Mouse (Mus musculus): ENCODE results near the gene Rpl36a. TPM values are rescaled to one million over a fixed set of nuclear protein-coding genes. Genes with fewer than 3 reads are reported as not detected.

The Rpl36a gene
- polyA plus RNA-seq, 1 experiment = not detected

DNA sequence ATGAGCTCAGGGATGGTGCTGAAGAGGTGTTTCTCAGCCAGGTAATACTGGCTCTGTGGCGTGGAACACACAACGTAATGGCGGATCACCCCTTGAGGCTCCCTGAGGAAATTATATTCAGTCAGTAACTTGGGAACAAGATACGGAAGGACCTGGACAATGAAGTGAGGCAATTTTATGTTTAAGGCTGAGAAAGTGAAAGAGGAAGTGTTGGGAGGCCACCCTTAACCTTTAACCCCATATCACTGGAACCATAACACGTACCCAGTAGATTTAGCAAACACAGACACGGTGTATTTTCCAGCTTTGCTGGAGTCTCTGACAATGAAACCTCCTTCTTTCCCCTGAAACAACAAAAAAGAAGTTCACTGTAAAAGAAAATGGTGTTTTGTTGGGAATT, 31.0 kb upstream of the Rpl36a start:
- TF ChIP-seq CTCF (IDR thresholded peaks at IDR 0.05; ENCODE audit: insufficient read depth, low read depth, low read length) (no peak), POLR2A (IDR thresholded peaks at IDR 0.05; ENCODE audit: insufficient read depth, low read depth, low read length) (no peak)
- 79% methylated on average over 6 of the region's 6 CpGs for WGBS
- Histone ChIP-seq H3K27ac (ENCODE audit: insufficient read depth, low read depth, low read length) (no peak overlapping the region), H3K4me1 (ENCODE audit: control insufficient read depth, insufficient read depth, low read length) (no peaks in the 10 kb centered on the region), H3K4me3 (ENCODE audit: insufficient read depth, low read depth, low read length) (no peak overlapping the region)

DNA sequence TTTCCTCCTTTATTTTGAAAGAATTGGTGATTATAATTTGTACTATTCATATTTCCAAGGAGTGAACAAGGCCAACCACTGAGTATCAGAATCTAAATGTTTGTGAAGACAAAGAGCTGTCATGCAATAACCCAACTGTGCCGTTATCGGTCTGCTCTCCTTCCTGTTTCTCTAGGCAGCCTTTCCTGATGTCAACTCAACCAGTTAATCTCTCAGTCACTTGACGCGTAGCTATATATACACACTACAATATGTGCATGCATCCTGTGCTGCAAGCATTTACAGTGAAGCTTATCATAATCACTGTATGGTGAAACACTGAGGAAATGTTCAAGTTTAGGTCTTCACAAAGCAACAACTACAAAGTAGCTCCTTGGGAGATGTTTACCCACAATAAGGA, 21.1 kb upstream of the Rpl36a start:
- Histone ChIP-seq H3K4me3 (ENCODE audit: insufficient read depth, low read depth, low read length) (no peak overlapping the region), H3K27ac (ENCODE audit: insufficient read depth, low read depth, low read length) (no peak overlapping the region), H3K4me1 (ENCODE audit: control insufficient read depth, insufficient read depth, low read length) (no peaks in the 10 kb centered on the region)
- TF ChIP-seq POLR2A (IDR thresholded peaks at IDR 0.05; ENCODE audit: insufficient read depth, low read depth, low read length) (no peak), CTCF (IDR thresholded peaks at IDR 0.05; ENCODE audit: insufficient read depth, low read depth, low read length) (no peak)
- 89% methylated on average over 4 of the region's 4 CpGs for WGBS

DNA sequence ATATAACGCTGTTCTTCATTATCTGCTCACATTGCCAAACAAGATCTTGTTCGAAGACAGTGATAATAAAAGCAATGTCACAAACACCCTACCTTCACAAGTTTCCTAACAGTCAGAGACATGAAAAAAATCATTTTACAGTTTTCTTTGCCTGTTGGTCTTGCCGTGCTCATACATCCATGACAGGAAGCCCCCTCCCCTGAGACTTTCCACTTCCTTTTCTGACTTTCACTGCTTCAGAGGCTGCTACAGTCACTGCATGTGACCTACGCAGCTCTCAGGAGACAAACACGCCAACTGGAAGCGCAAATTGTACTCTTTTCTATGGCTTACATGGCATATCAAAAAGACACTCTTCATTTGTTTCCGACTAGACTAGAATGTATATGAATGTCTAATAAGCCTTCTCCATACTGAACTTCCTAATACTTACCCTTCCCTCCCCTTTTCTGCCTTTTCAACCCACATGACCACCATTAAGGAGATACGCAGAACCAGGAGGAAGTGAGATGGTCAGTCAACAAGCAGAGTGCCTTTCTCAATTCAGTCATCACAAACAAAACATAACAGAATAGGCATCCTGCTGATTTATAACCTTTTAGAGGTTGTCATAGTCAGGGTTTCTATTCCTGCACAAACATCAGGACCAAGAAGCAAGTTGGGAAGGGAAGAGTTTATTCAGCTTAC, 18.8 kb upstream of the Rpl36a start:
- no peak overlapping the region for H3K4me3 ChIP-seq (ENCODE audit: insufficient read depth, low read depth, low read length)
- no peak for TF ChIP-seq POLR2A (IDR thresholded peaks at IDR 0.05; ENCODE audit: insufficient read depth, low read depth, low read length)
- no peak overlapping the region for H3K27ac ChIP-seq (ENCODE audit: insufficient read depth, low read depth, low read length)
- WGBS = 84% methylated on average over 8 of the region's 8 CpGs
- no peaks in the 10 kb centered on the region for H3K4me1 ChIP-seq (ENCODE audit: control insufficient read depth, insufficient read depth, low read length)

DNA sequence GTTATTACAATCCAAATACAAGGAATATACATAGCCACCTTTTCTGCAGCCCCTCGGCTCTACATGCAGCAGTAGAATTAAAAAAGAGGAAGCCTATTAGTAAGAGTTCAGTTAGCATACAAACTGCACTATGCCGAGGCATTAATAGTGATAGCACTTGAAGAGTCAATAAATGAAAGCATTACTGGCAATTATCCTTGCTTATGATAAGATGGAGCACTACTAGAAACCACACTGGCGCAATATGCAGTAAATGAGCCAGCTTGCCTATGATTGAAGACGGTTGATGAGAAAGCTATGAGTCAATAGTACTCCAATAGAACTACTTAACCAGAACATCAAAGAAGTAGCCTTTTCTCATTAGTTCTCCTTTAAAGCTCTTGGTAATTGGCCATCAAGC, 7.6 kb upstream of the Rpl36a start:
- no peak overlapping the region for H3K27ac ChIP-seq (ENCODE audit: insufficient read depth, low read depth, low read length)
- TF ChIP-seq POLR2A (IDR thresholded peaks at IDR 0.05; ENCODE audit: insufficient read depth, low read depth, low read length) = no peak
- no peak for TF ChIP-seq CTCF (IDR thresholded peaks at IDR 0.05; ENCODE audit: insufficient read depth, low read depth, low read length)
- no peak overlapping the region for H3K4me3 ChIP-seq (ENCODE audit: insufficient read depth, low read depth, low read length)
- 79% methylated on average over 4 of the region's 4 CpGs for WGBS
- no peaks in the 10 kb centered on the region for H3K4me1 ChIP-seq (ENCODE audit: control insufficient read depth, insufficient read depth, low read length)

DNA sequence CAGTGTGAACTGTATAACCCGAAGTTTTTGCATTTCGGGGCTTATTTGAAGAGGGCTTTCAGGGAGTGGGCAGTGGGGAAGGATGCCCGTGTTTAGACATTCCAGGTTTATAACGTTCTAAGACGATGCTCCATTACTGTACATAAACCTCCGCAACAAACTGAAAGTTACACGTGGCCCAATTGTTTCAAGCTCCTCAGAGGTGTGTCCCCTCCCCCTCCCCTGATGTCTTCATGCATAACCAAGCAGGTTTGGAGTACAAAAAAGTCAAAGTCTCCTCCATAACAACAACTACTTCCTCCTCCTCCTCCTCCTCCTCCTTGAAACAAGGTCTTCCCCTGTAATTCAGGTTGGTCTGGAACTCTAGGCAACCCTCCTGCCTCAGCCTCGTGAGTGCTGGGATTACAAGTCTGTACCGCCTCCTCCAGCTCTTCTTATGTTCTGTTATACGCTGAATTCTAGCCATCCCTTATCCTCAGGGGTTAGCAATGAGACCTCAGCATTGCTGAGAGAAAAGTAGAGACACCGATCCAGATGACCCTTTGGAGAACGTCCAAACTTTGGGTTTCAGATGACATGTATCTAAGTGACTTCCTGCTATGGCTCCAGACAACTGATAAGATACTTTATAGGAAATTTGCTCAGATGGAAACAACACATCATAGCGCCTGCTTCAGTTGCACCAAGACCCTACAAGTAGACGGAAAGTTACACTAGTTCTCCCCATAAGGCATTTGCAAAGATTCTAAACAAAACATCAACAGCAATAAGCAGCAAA, 4.7 kb upstream of the Rpl36a start:
- TF ChIP-seq POLR2A (IDR thresholded peaks at IDR 0.05; ENCODE audit: insufficient read depth, low read depth, low read length) (no peak), CTCF (IDR thresholded peaks at IDR 0.05; ENCODE audit: insufficient read depth, low read depth, low read length) (no peak)
- WGBS = 83% methylated on average over 14 of the region's 14 CpGs
- Histone ChIP-seq H3K27ac (ENCODE audit: insufficient read depth, low read depth, low read length) (no peak overlapping the region), H3K4me3 (ENCODE audit: insufficient read depth, low read depth, low read length) (no peak overlapping the region), H3K4me1 (ENCODE audit: control insufficient read depth, insufficient read depth, low read length) (no peaks in the 10 kb centered on the region)

DNA sequence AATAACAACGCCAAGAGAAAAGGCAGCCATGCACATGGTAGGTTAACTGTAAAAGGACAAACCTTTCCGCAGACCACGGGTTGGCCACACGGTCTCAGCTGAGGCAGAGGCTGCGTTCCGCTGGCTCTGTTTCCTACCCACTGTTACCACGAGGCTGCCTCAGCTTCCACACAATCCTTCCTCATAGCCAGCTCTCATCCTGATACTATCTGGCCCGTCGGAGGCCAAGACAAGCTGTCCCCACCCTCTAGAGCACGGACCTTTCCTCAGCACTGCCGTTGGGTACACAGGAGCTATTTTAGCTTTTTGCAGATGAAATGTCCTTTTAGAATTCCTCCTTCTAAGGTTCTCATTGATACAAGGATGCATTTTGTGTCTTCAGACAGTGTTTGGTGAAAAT, 3.2 kb upstream of the Rpl36a start:
- no peak for TF ChIP-seq POLR2A (IDR thresholded peaks at IDR 0.05; ENCODE audit: insufficient read depth, low read depth, low read length)
- no peak for TF ChIP-seq CTCF (IDR thresholded peaks at IDR 0.05; ENCODE audit: insufficient read depth, low read depth, low read length)
- Histone ChIP-seq H3K4me3 (ENCODE audit: insufficient read depth, low read depth, low read length) (no peak overlapping the region), H3K4me1 (ENCODE audit: control insufficient read depth, insufficient read depth, low read length) (no peaks in the 10 kb centered on the region), H3K27ac (ENCODE audit: insufficient read depth, low read depth, low read length) (no peak overlapping the region)
- 82% methylated on average over 11 of the region's 11 CpGs for WGBS

DNA sequence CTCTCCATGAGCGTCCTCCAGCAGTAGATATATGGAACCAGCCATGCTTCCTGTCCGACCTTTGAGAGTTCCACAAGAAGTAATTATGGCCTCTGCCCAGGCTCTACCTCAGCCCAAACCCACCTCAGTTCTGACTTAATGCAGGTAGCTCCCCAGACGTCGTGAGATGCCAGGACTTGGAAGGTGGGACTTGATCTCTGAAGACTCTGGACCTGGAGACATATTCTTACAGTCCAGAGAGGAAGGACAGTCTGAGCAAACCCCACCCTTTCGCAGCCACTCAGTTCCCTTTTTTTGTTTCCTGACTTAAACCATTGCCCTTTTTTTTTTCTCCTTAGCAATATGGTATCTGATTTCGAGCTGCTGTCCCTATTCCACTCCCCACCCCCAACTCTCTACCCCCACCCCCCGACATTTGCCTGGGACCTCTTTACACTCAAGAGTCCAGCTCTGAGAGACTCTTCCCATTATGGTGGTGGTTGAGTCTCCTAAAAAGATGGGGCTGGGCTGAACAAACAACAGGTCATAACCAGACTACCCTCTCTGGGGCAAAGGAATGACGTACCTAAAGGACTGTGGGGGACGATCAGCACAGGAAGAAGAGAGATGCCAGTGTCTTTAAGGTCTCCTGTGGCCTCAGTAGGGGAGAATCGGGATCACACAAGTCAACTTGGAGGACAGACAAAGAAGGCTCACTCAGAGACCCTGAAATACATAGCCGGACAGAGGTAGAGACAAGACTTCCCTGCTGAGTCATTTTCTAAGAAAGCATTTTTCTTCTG, 2.4 kb upstream of the Rpl36a start, which contains the start of gene Btk:
Gene Btk, minus strand, starts transcription at position 683 of the 782 bp plus-strand sequence.
- H3K27ac ChIP-seq (ENCODE audit: insufficient read depth, low read depth, low read length) = no peak within 1 kb of the TSS
- no peak for TF ChIP-seq POLR2A (IDR thresholded peaks at IDR 0.05; ENCODE audit: insufficient read depth, low read depth, low read length)
- no peak for TF ChIP-seq CTCF (IDR thresholded peaks at IDR 0.05; ENCODE audit: insufficient read depth, low read depth, low read length)
- H3K4me1 ChIP-seq (ENCODE audit: control insufficient read depth, insufficient read depth, low read length) = no peaks in the 10 kb centered on the region
- H3K4me3 ChIP-seq (ENCODE audit: insufficient read depth, low read depth, low read length) = no peak within 1 kb of the TSS
- WGBS = 85% methylated on average over 11 of the region's 11 CpGs

DNA sequence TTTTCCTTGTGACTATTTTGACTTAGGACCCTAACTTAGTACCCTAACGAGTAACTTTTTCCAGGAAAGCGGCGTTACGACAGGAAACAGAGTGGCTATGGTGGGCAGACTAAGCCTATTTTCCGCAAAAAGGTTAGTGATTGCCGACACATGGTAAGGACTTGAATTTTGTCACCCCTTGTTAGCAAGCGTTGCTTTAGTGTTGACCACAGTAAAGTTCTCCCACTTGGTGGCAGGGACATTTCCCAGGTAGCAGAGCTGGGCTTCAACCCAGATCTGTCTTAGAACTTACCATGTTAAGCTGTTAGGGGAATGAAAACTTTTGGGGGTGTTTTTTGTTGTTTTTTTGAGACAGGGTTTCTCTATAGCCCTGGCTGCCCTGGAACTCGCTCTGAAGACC, 993 bp downstream of the Rpl36a start:
- TF ChIP-seq CTCF (IDR thresholded peaks at IDR 0.05; ENCODE audit: insufficient read depth, low read depth, low read length) = no peak
- no peak for TF ChIP-seq POLR2A (IDR thresholded peaks at IDR 0.05; ENCODE audit: insufficient read depth, low read depth, low read length)
- Histone ChIP-seq H3K27ac (ENCODE audit: insufficient read depth, low read depth, low read length) (no peak overlapping the region), H3K4me3 (ENCODE audit: insufficient read depth, low read depth, low read length) (no peak overlapping the region), H3K4me1 (ENCODE audit: control insufficient read depth, insufficient read depth, low read length) (no peaks in the 10 kb centered on the region)
- WGBS = 33% methylated on average over 8 of the region's 8 CpGs

DNA sequence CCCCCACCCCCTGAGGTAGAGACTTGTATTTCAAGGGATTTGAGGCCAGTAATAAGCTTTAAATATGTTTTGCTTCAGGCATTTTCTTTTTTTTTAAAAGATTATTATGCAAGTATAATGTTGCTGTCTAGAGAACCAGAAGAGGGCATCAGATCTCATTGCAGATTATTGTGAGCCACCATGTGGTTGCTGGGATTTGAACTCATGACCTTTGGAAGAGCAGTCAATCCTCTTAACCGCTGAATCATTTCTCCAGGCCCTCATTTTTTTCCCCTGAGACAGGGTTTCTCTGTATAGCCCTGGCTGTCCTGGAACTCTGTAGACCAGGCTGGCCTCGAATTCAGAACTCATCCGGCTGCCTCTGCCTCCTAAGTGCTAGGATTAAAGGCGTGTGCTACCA, 2.8 kb downstream of the Rpl36a start:
- H3K4me1 ChIP-seq (ENCODE audit: control insufficient read depth, insufficient read depth, low read length) = no peaks in the 10 kb centered on the region
- 81% methylated on average over 4 of the region's 4 CpGs for WGBS
- TF ChIP-seq POLR2A (IDR thresholded peaks at IDR 0.05; ENCODE audit: insufficient read depth, low read depth, low read length) (no peak), CTCF (IDR thresholded peaks at IDR 0.05; ENCODE audit: insufficient read depth, low read depth, low read length) (no peak)
- H3K4me3 ChIP-seq (ENCODE audit: insufficient read depth, low read depth, low read length) = no peak overlapping the region
- H3K27ac ChIP-seq (ENCODE audit: insufficient read depth, low read depth, low read length) = no peak overlapping the region

Data from olfactory bulb, adult 2 months (tissue).